Mouse (Mus musculus) limb, embryonic 11.5 days (tissue): ENCODE measurements around the gene Rcan1. TPM values are rescaled to one million over a fixed set of nuclear protein-coding genes. Genes with fewer than 3 reads are reported as not detected.

Experiments used
- ATAC-seq: fragments of 200-750 bp; cut with Nextera tagmentation; 2 replicates; pipeline ENCODE4 v1.8.0; 2017; ENCODE audit warnings: low read depth; ENCODE audit not compliant: insufficient number of reproducible peaks, low FRiP score, low TSS enrichment
- DNase-seq: peaks from one replicate; pipeline ENCODE4 v3.0.0-alpha.2; 2015; ENCODE audit warnings: low spot score
- H3K27ac ChIP-seq: fragments of 300-500 bp; sonication (generic); replicated peaks from 2 replicates; pipeline ENCODE4 v1.5.1; 2014; ENCODE audit warnings: low read depth, mild to moderate bottlenecking, low read length
- H3K27me3 ChIP-seq: fragments of 300-500 bp; sonication (generic); 2 replicates; pipeline ENCODE4 v1.6.1; 2014; ENCODE audit warnings: mild to moderate bottlenecking, low read length, mixed read lengths; ENCODE audit not compliant: control insufficient read depth, insufficient read depth
- H3K36me3 ChIP-seq: fragments of 300-500 bp; sonication (generic); 2 replicates; pipeline ENCODE4 v1.6.1; 2014; ENCODE audit warnings: mild to moderate bottlenecking, low read length, moderate library complexity, mixed read lengths; ENCODE audit not compliant: control insufficient read depth, insufficient read depth
- H3K4me1 ChIP-seq: fragments of 300-500 bp; sonication (generic); 2 replicates; pipeline ENCODE4 v1.6.1; 2014; ENCODE audit warnings: low read length, mixed read lengths; ENCODE audit not compliant: control insufficient read depth, insufficient read depth
- H3K4me2 ChIP-seq: fragments of 300-500 bp; sonication (generic); 2 replicates; pipeline ENCODE4 v1.6.1; 2014; ENCODE audit warnings: low read depth, mild to moderate bottlenecking, moderate library complexity; ENCODE audit not compliant: severe bottlenecking
- H3K4me3 ChIP-seq: fragments of 300-500 bp; sonication (generic); 2 replicates; pipeline ENCODE4 v1.5.1; 2014; ENCODE audit warnings: low read depth, low read length
- H3K9ac ChIP-seq: fragments of 300-500 bp; sonication (generic); 2 replicates; pipeline ENCODE4 v1.6.1; 2014; ENCODE audit warnings: mild to moderate bottlenecking, low read length
- H3K9me3 ChIP-seq: fragments of 300-500 bp; sonication (generic); 2 replicates; pipeline ENCODE4 v1.6.1; 2016; ENCODE audit warnings: low read length; ENCODE audit not compliant: control insufficient read depth
- WGBS: fragments of 180-500 bp; shearing (Covaris S2); extraction: QIAGEN DNeasy Blood & Tissue Kit; methylation state at CpG from one replicate; pipeline ENCODE4 v1.1.7; 2014; 5-methylcytosine and 5-hydroxymethylcytosine counted together
- polyA plus RNA-seq: library from polyadenylated mRNA; unstranded; fragments of >200 nt; fragmentation: Nextera tagmentation; extraction: Ambion mirVana; gene quantifications from 2 replicates; pipeline ENCODE4 v1.2.1, GENCODE M21; 2014

Gene Rcan1
- polyA plus RNA-seq, 1 experiment from 2014 or later: 33.0 TPM

DNA sequence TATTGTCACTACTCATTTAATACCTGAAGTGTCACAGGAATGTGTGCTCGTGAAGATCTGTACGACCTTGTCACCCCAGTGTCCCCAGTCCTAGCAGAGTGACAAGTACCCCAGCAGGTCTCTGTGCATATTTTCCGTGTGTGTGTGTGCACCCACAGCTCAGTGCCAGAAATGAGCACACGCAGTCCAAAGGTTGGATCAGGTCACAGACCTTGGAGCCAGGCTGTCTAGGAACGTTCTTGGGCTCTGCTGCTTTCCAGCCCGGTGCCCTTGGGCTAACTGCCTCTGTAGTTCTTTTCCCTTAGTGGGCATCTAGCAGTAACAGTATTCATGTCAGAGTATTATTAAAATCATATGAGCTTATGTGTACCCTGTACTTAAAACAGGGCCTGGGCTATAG is 16.4 kb upstream of the Rcan1 start:
- Histone ChIP-seq H3K4me3 (no peak overlapping the region), H3K27me3 (no peaks in the 10 kb centered on the region), H3K9ac (no peak overlapping the region), H3K36me3 (no peaks in the 10 kb centered on the region), H3K4me2 (no peak overlapping the region), H3K27ac (no peak overlapping the region), H3K4me1 (no peaks in the 10 kb centered on the region), H3K9me3 (no peaks in the 10 kb centered on the region)
- DNase-seq: no peak
- WGBS: 90% methylated on average over 6 of the region's 6 CpGs
- ATAC-seq: no peak

DNA sequence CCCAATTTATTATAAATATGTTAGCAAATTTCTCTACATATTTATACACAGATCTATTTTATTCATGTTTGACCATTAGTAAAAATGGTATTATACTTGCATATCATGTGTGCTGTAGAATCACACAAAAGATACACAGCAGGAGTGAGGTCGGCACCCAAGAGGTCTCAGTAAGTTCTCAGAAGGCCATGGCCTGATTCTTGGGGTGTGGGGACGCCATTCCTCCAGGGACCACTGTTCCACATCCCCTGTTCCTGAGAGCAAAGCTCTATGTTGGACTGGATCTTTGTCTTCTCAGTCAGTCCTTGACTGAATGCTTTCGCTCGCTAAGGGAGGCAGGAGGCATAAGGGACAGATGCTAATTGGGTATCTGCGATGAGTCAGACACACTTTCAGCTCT is 14.8 kb upstream of the Rcan1 start, which contains the start of gene Clic6:
Gene Clic6 (plus strand): TSS at position 301 of the 400 bp plus-strand sequence.
- ATAC-seq (no peak), DNase-seq (no peak)
- Histone ChIP-seq H3K4me1 (no peaks in the 10 kb centered on the region), H3K9ac (no peak within 1 kb of the TSS), H3K4me2 (no peak within 1 kb of the TSS), H3K9me3 (no peaks in the 10 kb centered on the region), H3K27me3 (no peaks in the 10 kb centered on the region), H3K4me3 (no peak within 1 kb of the TSS), H3K36me3 (no peaks in the 10 kb centered on the region), H3K27ac (no peak within 1 kb of the TSS)
- WGBS: 89% methylated on average over 5 of the region's 5 CpGs

DNA sequence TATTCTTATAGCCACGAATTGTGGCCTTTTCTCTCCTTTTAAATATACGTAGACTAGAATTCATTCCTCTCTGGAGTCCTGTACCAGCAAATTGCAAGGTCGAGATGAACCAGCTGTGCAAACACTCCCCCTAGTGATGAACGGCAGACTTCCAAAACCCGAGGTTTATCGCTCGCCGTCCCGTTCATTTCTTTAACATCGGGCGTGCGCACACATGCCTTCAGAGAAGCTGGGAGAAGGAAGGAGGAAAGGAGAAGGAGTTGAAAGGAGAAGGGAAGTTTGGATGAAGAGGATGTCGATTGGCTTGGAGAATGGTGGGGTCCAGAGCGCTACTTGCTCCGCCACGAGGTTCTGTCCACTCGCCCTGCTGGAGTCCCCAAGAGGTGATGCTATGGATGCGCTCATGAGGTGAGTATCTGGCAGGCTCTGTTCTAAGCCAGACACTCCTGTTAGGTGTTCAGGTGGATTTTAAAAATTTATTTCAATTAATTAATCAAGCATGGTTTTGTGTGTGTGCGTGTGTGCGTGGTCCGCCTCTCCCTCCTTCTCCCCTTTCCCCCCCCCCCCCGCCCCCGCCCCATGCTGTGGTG is 8.0 kb upstream of the Rcan1 start:
- no peaks in the 10 kb centered on the region for H3K36me3 ChIP-seq
- no peak overlapping the region for H3K27ac ChIP-seq
- H3K9me3 ChIP-seq: no peaks in the 10 kb centered on the region
- no peak overlapping the region for H3K9ac ChIP-seq
- no peak for ATAC-seq
- WGBS: 12% methylated on average over 21 of the region's 23 CpGs
- H3K4me1 ChIP-seq: no peaks in the 10 kb centered on the region
- H3K4me3 ChIP-seq: no peak overlapping the region
- peak; percentile 75 for DNase-seq
- peaks cover 3% of the 10 kb centered on the region; the same call in 1 of the 2 replicates for H3K27me3 ChIP-seq
- peak overlapping the region; percentile 44 for H3K4me2 ChIP-seq

DNA sequence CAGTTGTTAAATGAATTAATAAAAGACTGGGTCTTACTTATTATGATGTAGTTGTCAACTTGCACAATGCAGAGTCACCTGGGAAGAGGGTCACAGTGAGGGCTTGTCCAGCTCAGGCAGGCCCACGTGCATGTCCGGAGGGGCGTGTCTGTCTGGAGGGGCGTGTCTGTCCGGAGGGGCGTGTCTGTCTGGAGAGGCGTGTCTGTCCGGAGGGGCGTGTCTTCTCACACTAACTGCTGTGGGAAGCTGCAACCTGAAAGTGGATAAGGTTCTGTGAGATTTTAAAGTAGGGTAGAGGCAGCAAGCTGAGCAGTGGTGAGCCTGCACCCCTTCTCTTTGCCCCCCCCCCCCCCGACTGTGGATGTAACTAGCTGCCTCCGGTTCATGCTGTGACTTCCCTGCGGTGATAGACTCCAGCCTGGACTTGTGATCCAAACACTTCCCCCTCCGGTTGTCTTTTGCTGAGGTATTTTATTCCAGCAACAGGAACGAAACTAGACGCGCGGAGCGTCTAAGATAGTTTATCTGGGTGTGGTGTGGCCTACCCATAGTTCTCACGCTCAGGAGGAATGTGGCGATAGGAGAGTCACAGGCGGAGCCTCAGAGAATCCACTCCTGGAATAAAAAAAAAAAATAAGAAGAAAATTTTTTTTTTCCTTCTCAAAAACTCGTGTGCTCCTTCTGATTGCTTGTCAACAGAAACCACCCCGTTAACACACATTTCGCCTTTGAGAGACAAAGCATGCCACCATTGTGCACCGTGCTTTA is 4.6 kb upstream of the Rcan1 start:
- H3K27me3 ChIP-seq: peaks cover 3% of the 10 kb centered on the region; the same call in 1 of the 2 replicates
- no peaks in the 10 kb centered on the region for H3K4me1 ChIP-seq
- 69% methylated on average over 24 of the region's 25 CpGs for WGBS
- no peak overlapping the region for H3K9ac ChIP-seq
- ATAC-seq (no peak), DNase-seq (no peak)
- no peaks in the 10 kb centered on the region for H3K36me3 ChIP-seq
- no peak overlapping the region for H3K27ac ChIP-seq
- no peak overlapping the region for H3K4me3 ChIP-seq
- no peak overlapping the region for H3K4me2 ChIP-seq
- H3K9me3 ChIP-seq: no peaks in the 10 kb centered on the region

DNA sequence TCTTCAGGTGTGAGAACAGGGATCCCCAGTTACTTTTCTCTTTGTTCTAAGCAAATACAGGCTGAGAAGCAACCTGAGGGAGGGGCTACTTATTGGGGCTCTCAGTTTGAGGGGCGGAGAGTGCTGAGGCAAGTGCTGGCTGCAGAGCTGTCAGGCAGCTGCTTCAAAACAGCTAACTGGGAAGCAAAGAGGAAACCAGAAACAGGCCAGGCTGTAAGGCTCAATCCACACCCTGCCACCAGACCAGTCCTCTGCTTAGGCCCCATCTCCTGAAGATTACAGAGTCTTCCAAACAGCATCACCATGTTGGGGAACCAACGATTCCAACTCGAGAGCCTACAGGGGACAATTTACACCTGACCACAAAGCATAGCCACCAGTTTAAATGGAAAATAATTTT is 2.2 kb upstream of the Rcan1 start:
- no peak overlapping the region for H3K27ac ChIP-seq
- DNase-seq (no peak), ATAC-seq (no peak)

DNA sequence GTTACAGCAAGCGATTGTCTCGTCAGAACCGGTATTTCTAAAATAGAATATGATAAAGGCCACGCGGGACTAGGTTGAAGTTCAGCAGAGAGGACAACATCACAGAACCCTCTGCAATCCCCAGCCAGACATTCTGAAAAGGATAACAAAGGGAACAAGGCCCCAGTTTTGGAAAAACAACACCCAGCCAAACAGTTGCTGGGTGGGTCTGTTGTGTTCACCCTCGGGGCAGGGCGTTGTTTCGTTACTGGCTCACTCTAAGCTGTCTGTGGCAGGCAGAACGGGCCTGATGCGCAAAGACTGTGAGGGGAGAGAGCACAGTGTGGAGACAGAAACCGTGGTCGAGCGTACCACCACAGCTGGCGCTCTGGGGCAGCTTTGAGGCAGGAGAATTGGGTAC is 2.2 kb downstream of the Rcan1 start:
- ATAC-seq (no peak), DNase-seq (no peak)
- H3K27me3 ChIP-seq: no peaks in the 10 kb centered on the region
- H3K4me1 ChIP-seq: peaks cover 5% of the 10 kb centered on the region
- H3K27ac ChIP-seq: no peak overlapping the region
- no peak overlapping the region for H3K4me2 ChIP-seq
- H3K9ac ChIP-seq: no peak overlapping the region
- no peaks in the 10 kb centered on the region for H3K36me3 ChIP-seq
- WGBS: 81% methylated on average over 14 of the region's 14 CpGs
- no peak overlapping the region for H3K4me3 ChIP-seq
- no peaks in the 10 kb centered on the region for H3K9me3 ChIP-seq

More for the DNA sequence above, 2.2 kb upstream of the Rcan1 start:
- H3K4me3 ChIP-seq: no peak overlapping the region
- no peak overlapping the region for H3K9ac ChIP-seq
- no peak overlapping the region for H3K4me2 ChIP-seq
- H3K36me3 ChIP-seq: no peaks in the 10 kb centered on the region
- 56% methylated on average over 3 of the region's 3 CpGs for WGBS
- no peaks in the 10 kb centered on the region for H3K9me3 ChIP-seq
- no peaks in the 10 kb centered on the region for H3K4me1 ChIP-seq
- no peaks in the 10 kb centered on the region for H3K27me3 ChIP-seq

DNA sequence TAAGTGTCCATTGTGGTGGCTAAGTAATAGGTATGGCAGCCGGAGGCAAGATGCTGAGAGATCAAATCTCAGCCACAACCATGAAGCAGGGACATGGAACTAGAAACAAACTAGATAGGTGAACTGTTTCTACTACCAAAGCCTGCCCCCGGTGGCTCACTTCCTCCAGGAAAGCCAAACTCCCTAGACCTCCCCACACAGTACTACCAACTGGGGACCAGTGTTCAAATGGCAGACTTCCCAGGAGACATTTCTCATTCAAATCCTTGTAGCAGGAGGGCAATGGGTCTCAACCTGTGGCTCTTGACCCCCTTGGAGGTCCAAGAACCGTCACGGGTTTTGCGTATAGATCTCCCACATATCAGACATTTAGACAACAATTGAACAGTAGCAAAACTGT is 3.6 kb downstream of the Rcan1 start:
- H3K36me3 ChIP-seq: no peaks in the 10 kb centered on the region
- WGBS: 77% methylated on average over 5 of the region's 5 CpGs
- peaks cover 5% of the 10 kb centered on the region for H3K4me1 ChIP-seq
- ATAC-seq: no peak
- no peaks in the 10 kb centered on the region for H3K27me3 ChIP-seq
- H3K9ac ChIP-seq: no peak overlapping the region
- H3K27ac ChIP-seq: no peak overlapping the region
- H3K9me3 ChIP-seq: no peaks in the 10 kb centered on the region
- no peak overlapping the region for H3K4me2 ChIP-seq
- DNase-seq: no peak
- no peak overlapping the region for H3K4me3 ChIP-seq

DNA sequence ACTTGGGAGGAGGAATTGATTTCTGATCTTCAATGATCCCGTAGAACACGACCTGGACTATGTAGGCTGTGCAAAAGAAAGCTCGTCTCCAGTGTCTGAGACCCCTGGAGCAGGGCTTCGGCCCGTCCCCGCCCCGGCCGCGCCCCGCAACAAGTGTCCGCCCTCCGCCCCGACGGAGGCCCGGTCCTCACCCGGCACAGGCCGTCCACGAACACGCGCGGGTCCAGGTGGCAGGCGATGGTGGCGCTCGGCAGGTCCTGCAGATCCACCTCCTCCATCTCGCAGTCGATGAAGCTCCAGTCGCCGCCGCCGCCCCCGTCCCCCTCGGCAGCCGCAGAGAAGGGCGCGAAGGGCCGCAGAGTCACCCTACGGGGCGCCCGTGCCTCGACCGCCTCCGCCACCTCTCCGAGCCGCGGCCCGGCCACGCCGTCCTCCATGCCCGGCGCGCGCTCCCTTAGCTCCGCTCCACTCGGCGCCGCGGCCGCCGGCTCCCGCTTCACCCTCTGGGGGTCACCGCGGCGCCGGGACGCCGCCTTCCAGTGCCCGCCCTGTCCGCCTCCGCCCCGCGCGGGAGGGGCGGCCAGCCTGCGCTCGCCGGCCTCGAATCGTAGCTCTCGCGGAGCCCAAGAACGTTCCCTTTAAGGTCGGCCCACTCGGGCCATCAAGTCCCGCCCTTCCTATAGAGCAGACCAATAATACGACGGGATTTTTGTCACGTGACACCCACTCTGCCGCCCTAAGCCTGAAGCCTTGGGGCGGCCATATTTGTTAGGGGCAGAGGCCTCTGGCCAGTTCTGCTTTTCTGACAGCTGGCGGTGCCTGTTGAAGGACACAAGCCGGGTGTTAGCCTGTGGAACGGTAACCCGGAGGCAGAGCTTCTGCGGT is 4.8 kb downstream of the Rcan1 start:
- H3K4me3 ChIP-seq: peak overlapping the region; percentile 84
- no peaks in the 10 kb centered on the region for H3K27me3 ChIP-seq
- H3K9ac ChIP-seq: peak overlapping the region; percentile 81
- WGBS: under 1% methylated on average over 94 of the region's 94 CpGs
- peak overlapping the region; percentile 80 for H3K4me2 ChIP-seq
- H3K4me1 ChIP-seq: peaks cover 5% of the 10 kb centered on the region
- no peaks in the 10 kb centered on the region for H3K9me3 ChIP-seq
- no peaks in the 10 kb centered on the region for H3K36me3 ChIP-seq
- ATAC-seq (peak; percentile 94), DNase-seq (peak; percentile 95)
- H3K27ac ChIP-seq: 0 out of 2 replicates have a peak overlapping the region, but pooled peaks have one; percentile 21
